Mouse (Mus musculus): ENCODE measurements around the gene Mrpl14. TPM values are rescaled to one million over a fixed set of nuclear protein-coding genes. Genes with fewer than 3 reads are reported as not detected.

The Mrpl14 gene
- polyA plus RNA-seq, 1 experiment: 168 TPM

DNA sequence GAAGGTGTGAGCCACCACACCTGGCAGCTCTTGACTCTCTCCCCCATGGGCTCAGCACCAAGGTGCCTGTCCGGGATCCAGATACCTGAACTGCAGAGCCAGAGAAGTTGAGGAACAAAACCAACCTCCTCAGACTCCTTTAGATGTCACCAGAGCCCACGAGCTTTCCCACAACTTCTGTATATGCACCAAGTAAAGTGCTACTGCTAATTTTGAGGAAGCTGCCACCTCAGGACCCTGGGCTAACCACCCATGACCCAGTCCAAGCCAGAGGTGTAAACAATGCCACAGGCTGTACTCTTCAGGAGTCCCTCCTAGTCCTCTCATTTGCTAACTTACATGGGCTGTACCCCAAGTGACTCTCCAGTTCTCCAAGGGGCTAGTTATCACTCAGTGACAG is 13.5 kb upstream of the Mrpl14 start:
- 91% methylated on average over 2 of the region's 2 CpGs for WGBS
- Histone ChIP-seq H3K36me3 (ENCODE audit: control insufficient read depth, insufficient read depth, low read length) (no peaks in the 10 kb centered on the region), H3K27ac (ENCODE audit: insufficient read depth, low read depth, low read length) (no peak overlapping the region), H3K4me3 (ENCODE audit: insufficient read depth, low read depth, low read length) (no peak overlapping the region), H3K27me3 (replicated peaks; ENCODE audit: control insufficient read depth, insufficient read depth, low read length) (no peaks in the 10 kb centered on the region), H3K4me1 (ENCODE audit: control insufficient read depth, insufficient read depth, low read length) (no peaks in the 10 kb centered on the region)
- no peak for DNase-seq
- TF ChIP-seq POLR2A (IDR thresholded peaks at IDR 0.05; ENCODE audit: low read depth, low read length) (no peak), CTCF (conservative IDR thresholded peaks at IDR 0.05; ENCODE audit: insufficient read depth, insufficient read length, low read depth, low read length) (no peak)

- DNase-seq: peak; percentile 45
- 36% methylated on average over 7 of the region's 7 CpGs for WGBS
- H3K27me3 ChIP-seq (replicated peaks; ENCODE audit: control insufficient read depth, insufficient read depth, low read length): no peaks in the 10 kb centered on the region
These were observed 8.0 kb upstream of the Mrpl14 start for GRCm38 (mm10) chr17:45678106-45678505.

DNA sequence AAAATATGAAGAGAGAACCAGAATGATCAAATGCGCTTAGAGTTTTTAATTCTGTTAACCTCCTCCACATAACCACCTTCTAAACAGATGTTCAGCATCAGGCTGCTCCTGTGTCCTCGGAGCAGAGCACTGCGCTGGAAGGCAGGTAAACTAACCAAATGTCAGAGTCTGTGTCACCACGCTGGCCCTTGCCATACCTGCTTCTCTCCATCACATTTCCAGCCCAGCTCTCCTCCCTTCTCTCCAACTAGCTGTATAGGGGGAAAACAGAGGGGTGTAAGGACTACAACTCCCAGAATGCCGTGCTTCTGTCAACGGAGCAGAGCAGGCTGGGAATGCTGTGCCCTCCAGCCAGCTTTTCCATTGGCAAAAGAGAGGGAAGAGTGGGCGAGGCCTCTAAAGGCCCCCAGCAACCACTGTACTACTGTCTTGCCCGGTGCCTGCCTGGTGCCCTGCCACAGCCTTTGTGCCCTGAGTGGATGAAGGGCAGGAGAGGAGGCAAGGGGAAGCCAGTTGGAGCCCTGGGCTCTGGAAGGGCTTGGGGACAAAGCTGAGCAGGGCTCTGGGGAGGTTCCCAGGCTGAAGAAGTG is 5.6 kb upstream of the Mrpl14 start:
- 48% methylated on average over 8 of the region's 8 CpGs for WGBS
- Histone ChIP-seq H3K4me1 (ENCODE audit: control insufficient read depth, insufficient read depth, low read length) (no peaks in the 10 kb centered on the region), H3K27ac (ENCODE audit: insufficient read depth, low read depth, low read length) (no peak overlapping the region), H3K27me3 (replicated peaks; ENCODE audit: control insufficient read depth, insufficient read depth, low read length) (no peaks in the 10 kb centered on the region), H3K36me3 (ENCODE audit: control insufficient read depth, insufficient read depth, low read length) (no peaks in the 10 kb centered on the region), H3K4me3 (ENCODE audit: insufficient read depth, low read depth, low read length) (no peak overlapping the region)
- TF ChIP-seq CTCF (conservative IDR thresholded peaks at IDR 0.05; ENCODE audit: insufficient read depth, insufficient read length, low read depth, low read length): no peak
- no peak for TF ChIP-seq POLR2A (IDR thresholded peaks at IDR 0.05; ENCODE audit: low read depth, low read length)
- peak; percentile 51 for DNase-seq

More at GRCm38 (mm10) chr17:45678106-45678505, 8.0 kb upstream of the Mrpl14 start:
- no peak overlapping the region for H3K4me3 ChIP-seq (ENCODE audit: insufficient read depth, low read depth, low read length)
- no peaks in the 10 kb centered on the region for H3K36me3 ChIP-seq (ENCODE audit: control insufficient read depth, insufficient read depth, low read length)
- peak; percentile 70 for TF ChIP-seq CTCF (conservative IDR thresholded peaks at IDR 0.05; ENCODE audit: insufficient read depth, insufficient read length, low read depth, low read length)
- no peak for TF ChIP-seq POLR2A (IDR thresholded peaks at IDR 0.05; ENCODE audit: low read depth, low read length)
- H3K27ac ChIP-seq (ENCODE audit: insufficient read depth, low read depth, low read length): no peak overlapping the region
- no peaks in the 10 kb centered on the region for H3K4me1 ChIP-seq (ENCODE audit: control insufficient read depth, insufficient read depth, low read length)

DNA sequence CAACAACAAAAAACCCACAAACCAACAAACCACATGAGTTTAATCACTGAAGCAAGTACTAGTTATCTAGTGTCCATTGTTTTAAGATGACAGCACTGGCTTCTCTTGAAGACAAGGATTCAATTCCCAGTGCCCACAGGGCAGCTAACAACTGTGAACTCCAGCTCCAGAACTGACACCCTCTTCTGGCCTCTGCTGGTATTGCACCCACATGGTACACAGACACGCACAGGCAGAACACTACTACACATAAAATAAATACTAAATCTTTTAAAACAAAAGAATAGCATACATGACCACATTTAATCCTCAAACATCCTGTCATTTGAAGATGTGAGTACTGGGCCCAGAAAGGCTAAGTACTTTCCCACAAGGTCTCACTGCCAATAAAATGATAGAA is 4.5 kb upstream of the Mrpl14 start:
- Histone ChIP-seq H3K4me1 (ENCODE audit: control insufficient read depth, insufficient read depth, low read length) (no peaks in the 10 kb centered on the region), H3K27me3 (replicated peaks; ENCODE audit: control insufficient read depth, insufficient read depth, low read length) (no peaks in the 10 kb centered on the region), H3K4me3 (ENCODE audit: insufficient read depth, low read depth, low read length) (no peak overlapping the region), H3K27ac (ENCODE audit: insufficient read depth, low read depth, low read length) (no peak overlapping the region), H3K36me3 (ENCODE audit: control insufficient read depth, insufficient read depth, low read length) (no peaks in the 10 kb centered on the region)
- WGBS: 100% methylated on average over 1 of the region's 1 CpGs
- no peak for TF ChIP-seq POLR2A (IDR thresholded peaks at IDR 0.05; ENCODE audit: low read depth, low read length)
- TF ChIP-seq CTCF (conservative IDR thresholded peaks at IDR 0.05; ENCODE audit: insufficient read depth, insufficient read length, low read depth, low read length): peak; percentile 40
- no peak for DNase-seq

GRCm38 (mm10) chr17:45682843-45683242 is 3.3 kb upstream of the Mrpl14 start:
- DNase-seq: no peak
- H3K27me3 ChIP-seq (replicated peaks; ENCODE audit: control insufficient read depth, insufficient read depth, low read length): no peaks in the 10 kb centered on the region
- no peak overlapping the region for H3K27ac ChIP-seq (ENCODE audit: insufficient read depth, low read depth, low read length)
- peaks cover 5% of the 10 kb centered on the region; the same call in 1 of the 2 replicates for H3K4me1 ChIP-seq (ENCODE audit: control insufficient read depth, insufficient read depth, low read length)
- WGBS: 71% methylated on average over 4 of the region's 4 CpGs
- no peak for TF ChIP-seq POLR2A (IDR thresholded peaks at IDR 0.05; ENCODE audit: low read depth, low read length)
- no peak for TF ChIP-seq CTCF (conservative IDR thresholded peaks at IDR 0.05; ENCODE audit: insufficient read depth, insufficient read length, low read depth, low read length)
- no peak overlapping the region for H3K4me3 ChIP-seq (ENCODE audit: insufficient read depth, low read depth, low read length)
- no peaks in the 10 kb centered on the region for H3K36me3 ChIP-seq (ENCODE audit: control insufficient read depth, insufficient read depth, low read length)

- Histone ChIP-seq H3K36me3 (ENCODE audit: control insufficient read depth, insufficient read depth, low read length) (no peaks in the 10 kb centered on the region), H3K27me3 (replicated peaks; ENCODE audit: control insufficient read depth, insufficient read depth, low read length) (no peaks in the 10 kb centered on the region), H3K27ac (ENCODE audit: insufficient read depth, low read depth, low read length) (no peak overlapping the region), H3K4me3 (ENCODE audit: insufficient read depth, low read depth, low read length) (peak overlapping the region; percentile 97), H3K4me1 (ENCODE audit: control insufficient read depth, insufficient read depth, low read length) (peaks cover 5% of the 10 kb centered on the region; the same call in 1 of the 2 replicates)
- WGBS: 55% methylated on average over 14 of the region's 14 CpGs
- DNase-seq: no peak
- TF ChIP-seq POLR2A (IDR thresholded peaks at IDR 0.05; ENCODE audit: low read depth, low read length): no peak
- TF ChIP-seq CTCF (conservative IDR thresholded peaks at IDR 0.05; ENCODE audit: insufficient read depth, insufficient read length, low read depth, low read length): no peak
These were observed 1.4 kb upstream of the Mrpl14 start for GRCm38 (mm10) chr17:45684667-45685131.

DNA sequence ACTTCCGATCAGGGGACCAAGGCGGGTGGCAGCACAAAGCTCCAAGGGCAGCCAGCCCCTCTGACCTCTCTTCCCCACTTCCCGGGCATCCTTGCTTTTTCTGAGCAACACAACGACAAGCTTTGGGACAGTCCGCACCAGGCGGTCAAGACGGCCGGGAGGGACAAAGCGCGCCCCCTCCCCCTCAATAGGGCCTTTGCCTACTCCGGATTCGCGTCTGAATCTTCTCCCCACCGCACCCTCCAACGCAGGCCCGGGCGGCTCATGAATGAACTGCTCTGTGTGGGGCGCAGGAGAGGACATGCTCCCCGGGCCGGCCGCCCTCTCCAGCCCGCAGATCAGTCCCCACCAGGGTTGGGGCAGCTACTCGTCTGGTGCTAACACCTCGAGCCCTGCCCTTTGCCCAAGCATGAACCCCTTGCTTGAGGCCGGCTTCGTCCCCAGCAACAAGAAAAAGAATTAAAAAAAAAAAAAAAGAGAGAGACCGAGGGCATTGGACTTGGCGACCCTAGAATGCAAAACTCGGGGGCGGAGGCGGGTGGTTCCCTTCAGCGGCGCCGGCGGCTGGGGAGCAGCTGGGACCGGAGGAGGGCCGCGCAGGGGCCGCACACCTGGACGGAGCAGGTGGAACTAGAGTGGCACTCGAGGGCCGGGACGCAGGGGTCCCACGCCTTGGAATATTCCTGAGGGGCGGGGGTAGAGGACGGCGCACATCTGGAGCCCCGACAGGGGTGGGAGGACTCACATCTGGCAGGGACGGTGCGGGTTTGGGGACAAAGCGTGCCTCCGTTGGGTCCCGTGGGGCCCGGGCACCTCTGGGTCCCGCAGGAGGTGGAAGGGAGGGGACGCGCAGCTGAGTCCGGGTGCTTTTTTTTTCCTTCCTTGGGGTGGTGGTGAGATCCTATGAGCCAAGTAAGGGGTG is 690 bp upstream of the Mrpl14 start:
- DNase-seq: peak; percentile 49
- under 1% methylated on average over 58 of the region's 58 CpGs for WGBS
- Histone ChIP-seq H3K27me3 (replicated peaks; ENCODE audit: control insufficient read depth, insufficient read depth, low read length) (no peaks in the 10 kb centered on the region), H3K4me1 (ENCODE audit: control insufficient read depth, insufficient read depth, low read length) (peaks cover 5% of the 10 kb centered on the region; the same call in 1 of the 2 replicates), H3K4me3 (ENCODE audit: insufficient read depth, low read depth, low read length) (peak overlapping the region; percentile 97), H3K36me3 (ENCODE audit: control insufficient read depth, insufficient read depth, low read length) (no peaks in the 10 kb centered on the region), H3K27ac (ENCODE audit: insufficient read depth, low read depth, low read length) (peak overlapping the region; percentile 72)
- no peak for TF ChIP-seq CTCF (conservative IDR thresholded peaks at IDR 0.05; ENCODE audit: insufficient read depth, insufficient read length, low read depth, low read length)
- no peak for TF ChIP-seq POLR2A (IDR thresholded peaks at IDR 0.05; ENCODE audit: low read depth, low read length)

Measured in kidney, adult 2 months (tissue).